Mouse (Mus musculus) gastrocnemius, adult 2 months (tissue): ENCODE measurements around the gene Crtc1. TPM values are rescaled to one million over a fixed set of nuclear protein-coding genes. Genes with fewer than 3 reads are reported as not detected.

ENCODE experiments used
- DNase-seq: peaks from one replicate; pipeline ENCODE4 v3.0.0; 2022
- H3K27ac ChIP-seq: fragments of 200-600 bp; 2 replicates; pipeline ENCODE4 v1.8.1; 2022; ENCODE audit warnings: mild to moderate bottlenecking
- H3K4me3 ChIP-seq: fragments of 200-600 bp; 2 replicates; pipeline ENCODE4 v1.8.1; 2022; ENCODE audit warnings: mild to moderate bottlenecking, moderate library complexity
- CTCF ChIP-seq: fragments of 200-600 bp; IDR thresholded peaks from 2 replicates; pipeline ENCODE4 v1.8.1; 2022; ENCODE audit warnings: antibody characterized with exemption, mild to moderate bottlenecking, moderate library complexity
- intact Hi-C: fragments of 180-260 bp; cut with DNase I; formaldehyde crosslinking; loops from one replicate; pipeline ENCODE4 v1.15.1; 2025
- total RNA-seq, 2 experiments: library from RNA; stranded (reverse); gene quantifications; 2 replicates each; pipeline ENCODE4 v1.2.3; 2021

The Crtc1 gene
- total RNA-seq, 2 experiments from 2014 or later, result 8.9 to 9.5 TPM

GRCm38 (mm10) chr8:70469938-70470337 is 30.6 kb upstream of the Crtc1 start:
- H3K4me3 ChIP-seq, result no peak overlapping the region
- intact Hi-C loops, result no loop called here
- peak overlapping the region; percentile 79 for H3K27ac ChIP-seq
- TF ChIP-seq CTCF, result no peak
- no peak for DNase-seq

- intact Hi-C loops, result no loop called here
- H3K27ac ChIP-seq, result peak overlapping the region; percentile 79
- DNase-seq, result no peak
- no peak for TF ChIP-seq CTCF
- no peak overlapping the region for H3K4me3 ChIP-seq
Observed at GRCm38 (mm10) chr8:70469295-70469916, 30.0 kb upstream of the Crtc1 start.

- no peak for DNase-seq
- H3K4me3 ChIP-seq, result no peak overlapping the region
- intact Hi-C loops, result no loop called here
- no peak for TF ChIP-seq CTCF
- H3K27ac ChIP-seq, result peak overlapping the region; percentile 79
Observed at GRCm38 (mm10) chr8:70468733-70469132, 29.4 kb upstream of the Crtc1 start.

DNA sequence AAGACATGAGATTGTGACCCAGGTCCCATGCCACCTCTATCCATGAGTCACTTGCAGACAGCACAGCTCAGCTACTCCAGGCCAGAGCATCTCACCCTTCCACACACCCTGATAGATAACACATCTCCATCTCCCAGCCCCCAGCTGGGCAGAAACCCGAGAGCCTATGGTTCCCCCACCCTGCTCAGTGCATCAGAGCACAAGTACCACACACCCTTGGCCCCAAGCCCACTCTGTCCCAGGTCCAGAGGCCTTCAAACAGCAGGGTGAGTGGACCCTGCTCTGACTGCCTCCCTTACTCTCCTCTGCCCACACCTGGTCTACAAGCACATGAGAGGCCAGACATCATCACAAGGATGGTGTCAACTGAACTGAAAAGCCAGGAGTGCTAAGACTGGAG is 28.5 kb upstream of the Crtc1 start:
- intact Hi-C loops, result no loop called here
- Histone ChIP-seq H3K27ac (peak overlapping the region; percentile 79), H3K4me3 (peak overlapping the region; percentile 58)
- peak; percentile 58 for DNase-seq
- no peak for TF ChIP-seq CTCF

GRCm38 (mm10) chr8:70467229-70467725 is 27.9 kb upstream of the Crtc1 start:
- Histone ChIP-seq H3K27ac (peak overlapping the region; percentile 79), H3K4me3 (peak overlapping the region; percentile 58)
- intact Hi-C loops, result no loop called here
- no peak for TF ChIP-seq CTCF
- DNase-seq, result peak; percentile 48

DNA sequence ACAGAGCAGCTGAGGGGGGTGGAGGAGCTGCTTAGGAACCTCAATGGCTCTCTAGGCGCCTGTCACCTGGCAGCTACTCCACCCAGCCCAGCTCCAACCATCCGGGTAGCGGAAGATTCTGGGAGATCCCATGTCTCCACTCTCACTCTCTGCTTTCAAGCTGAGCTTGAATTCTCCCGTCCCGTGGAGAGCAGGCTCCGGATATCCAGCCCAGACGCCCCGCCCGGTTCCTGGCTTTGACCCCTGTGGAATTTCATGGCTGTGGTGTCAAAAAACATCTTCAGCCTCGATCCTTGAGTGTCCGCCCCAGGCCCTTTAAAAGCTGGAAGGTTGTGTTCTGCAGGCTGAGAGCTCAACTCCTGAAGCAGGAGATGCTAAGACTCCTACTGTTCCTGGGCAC is 27.4 kb upstream of the Crtc1 start:
- TF ChIP-seq CTCF, result no peak
- Histone ChIP-seq H3K27ac (peak overlapping the region; percentile 79), H3K4me3 (peak overlapping the region; percentile 58)
- peak; percentile 87 for DNase-seq
- intact Hi-C loops, result no loop called here

DNA sequence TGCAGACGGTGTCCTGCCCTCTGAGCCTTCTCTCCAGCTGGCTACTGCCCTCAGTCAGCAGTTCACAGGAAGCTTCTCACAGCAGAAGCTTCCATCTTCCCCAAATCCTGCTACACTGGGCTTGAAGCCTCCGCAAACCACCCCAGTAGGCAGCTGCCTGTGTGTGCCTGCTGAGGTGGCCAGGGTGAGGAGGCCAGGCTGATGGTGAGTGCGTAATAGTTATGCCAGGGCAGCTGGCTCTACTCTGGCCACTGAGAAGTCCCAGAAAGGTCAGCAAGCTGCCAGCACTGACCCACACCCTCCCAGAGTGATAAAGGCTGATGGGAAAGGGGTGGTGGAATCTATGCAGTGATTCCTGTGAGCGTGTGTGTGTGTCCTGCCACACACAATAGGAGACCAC is 26.9 kb upstream of the Crtc1 start:
- TF ChIP-seq CTCF, result no peak
- Histone ChIP-seq H3K4me3 (peak overlapping the region; percentile 58), H3K27ac (peak overlapping the region; percentile 79)
- intact Hi-C loops, result no loop called here
- DNase-seq, result peak; percentile 68

- DNase-seq, result no peak
Observed at GRCm38 (mm10) chr8:70465701-70466100, 26.3 kb upstream of the Crtc1 start.

DNA sequence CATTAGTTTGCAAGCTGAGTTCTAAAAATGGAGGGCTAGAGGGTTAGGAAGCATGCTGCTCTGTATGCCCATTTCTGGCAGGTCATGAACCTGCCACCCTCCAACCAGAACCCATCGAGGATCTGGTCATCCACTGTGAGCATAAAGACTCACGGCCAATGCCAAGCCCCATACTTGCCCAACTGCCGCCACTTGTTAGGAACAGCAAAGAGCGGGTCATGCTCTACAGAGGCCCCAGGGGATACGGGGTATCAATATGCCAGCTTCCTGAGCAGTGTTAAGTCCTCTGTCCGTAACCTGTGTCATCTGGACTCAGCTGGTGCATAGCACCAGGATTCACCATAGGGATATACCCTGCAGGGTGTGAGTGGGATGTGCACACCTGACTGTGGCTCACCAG is 24.8 kb upstream of the Crtc1 start:
- Histone ChIP-seq H3K27ac (peak overlapping the region; percentile 77), H3K4me3 (no peak overlapping the region)
- intact Hi-C loops, result no loop called here
- no peak for DNase-seq
- TF ChIP-seq CTCF, result no peak

More at GRCm38 (mm10) chr8:70465701-70466100, 26.3 kb upstream of the Crtc1 start:
- Histone ChIP-seq H3K27ac (peak overlapping the region; percentile 79), H3K4me3 (peak overlapping the region; percentile 58; the same call in 1 of the 2 replicates)
- intact Hi-C loops, result no loop called here
- no peak for TF ChIP-seq CTCF

DNA sequence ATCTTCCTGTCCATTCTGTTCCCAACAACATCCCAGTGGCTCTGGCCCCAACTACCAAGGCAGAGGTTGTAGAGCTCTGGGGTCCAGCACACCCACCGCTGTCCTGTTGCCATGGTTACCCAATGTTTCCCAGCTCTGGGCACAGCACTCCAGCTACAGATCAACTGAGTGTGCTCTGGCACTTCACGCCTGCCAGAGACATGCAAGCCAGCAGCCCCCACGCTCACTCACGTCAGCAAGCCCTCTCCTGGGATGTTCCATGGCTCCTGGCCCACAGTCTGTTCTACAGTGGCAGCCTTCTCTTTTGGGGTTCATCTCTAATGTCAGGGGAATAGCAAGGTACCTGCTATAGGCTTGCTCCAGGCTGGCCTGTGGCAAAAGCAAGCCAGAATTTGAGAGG is 23.9 kb upstream of the Crtc1 start:
- intact Hi-C loops, result no loop called here
- H3K27ac ChIP-seq, result peak overlapping the region; percentile 77
- H3K4me3 ChIP-seq, result no peak overlapping the region
- peak; percentile 64 for DNase-seq
- no peak for TF ChIP-seq CTCF

- Histone ChIP-seq H3K4me3 (no peak overlapping the region), H3K27ac (peak overlapping the region; percentile 77)
- intact Hi-C loops, result no loop called here
- no peak for DNase-seq
- no peak for TF ChIP-seq CTCF
Observed at GRCm38 (mm10) chr8:70462516-70462813, 23.1 kb upstream of the Crtc1 start.

- peak overlapping the region; percentile 77 for H3K27ac ChIP-seq
- intact Hi-C loops, result no loop called here
- TF ChIP-seq CTCF, result no peak
- DNase-seq, result peak; percentile 68
- H3K4me3 ChIP-seq, result no peak overlapping the region
Observed at GRCm38 (mm10) chr8:70461765-70462515, 22.6 kb upstream of the Crtc1 start.

DNA sequence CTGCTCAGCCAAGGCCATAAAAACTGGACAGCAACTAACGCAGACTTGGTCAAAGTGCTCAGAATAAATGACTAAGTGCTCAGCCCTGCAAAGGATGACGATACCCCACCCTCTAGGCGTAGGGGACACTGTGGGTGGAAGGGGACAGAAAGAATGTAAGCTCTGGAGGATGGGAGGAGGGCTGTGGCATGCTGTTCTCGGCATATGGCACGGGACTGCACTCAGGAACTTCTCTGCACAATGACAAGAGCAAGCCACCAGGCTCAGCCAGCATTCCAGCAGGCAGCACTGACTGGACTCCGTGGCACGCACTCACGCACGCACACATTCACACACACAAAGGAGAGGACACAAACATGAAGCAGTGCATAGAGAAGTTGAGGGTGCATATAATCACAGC is 21.2 kb upstream of the Crtc1 start:
- Histone ChIP-seq H3K4me3 (no peak overlapping the region), H3K27ac (peak overlapping the region; percentile 29)
- no peak for DNase-seq
- no peak for TF ChIP-seq CTCF
- intact Hi-C loops, result no loop called here
